Mouse (Mus musculus) hindbrain, embryonic 16.5 days (tissue): Measurements from ENCODE around the gene Asap2. TPM values are rescaled to one million over a fixed set of nuclear protein-coding genes. Genes with fewer than 3 reads are reported as not detected.
"Not testable (repeated sequence)": the region's sequence is repeated elsewhere in the genome, so short reads cannot be mapped to it uniquely, and the experiment has no call there.

Source experiments
- ATAC-seq: fragments of 200-750 bp; cut with Nextera tagmentation; 2 replicates; pipeline ENCODE4 v1.8.0; 2017; ENCODE audit warnings: moderate TSS enrichment, moderate library complexity
- H3K27ac ChIP-seq: fragments of 300-500 bp; sonication (generic); 2 replicates; pipeline ENCODE4 v1.5.1; 2014; ENCODE audit warnings: low read depth, mild to moderate bottlenecking, control low read depth, low read length, moderate library complexity
- H3K27me3 ChIP-seq: fragments of 300-500 bp; sonication (generic); replicated peaks from 2 replicates; pipeline ENCODE4 v1.6.1; 2014; ENCODE audit warnings: low read length; ENCODE audit not compliant: control insufficient read depth, insufficient read depth
- H3K36me3 ChIP-seq: fragments of 300-500 bp; sonication (generic); 2 replicates; pipeline ENCODE4 v1.6.1; 2014; ENCODE audit warnings: mild to moderate bottlenecking, low read length, moderate library complexity, mixed read lengths; ENCODE audit not compliant: control insufficient read depth, insufficient read depth
- H3K4me1 ChIP-seq: fragments of 300-500 bp; sonication (generic); 2 replicates; pipeline ENCODE4 v1.6.1; 2014; ENCODE audit warnings: low read depth, low read length; ENCODE audit not compliant: control insufficient read depth, insufficient read depth
- H3K4me2 ChIP-seq: fragments of 300-500 bp; sonication (generic); 2 replicates; pipeline ENCODE4 v1.6.1; 2014; ENCODE audit warnings: mild to moderate bottlenecking, low read length, control low read depth, moderate library complexity
- H3K4me3 ChIP-seq: fragments of 300-500 bp; sonication (generic); 2 replicates; pipeline ENCODE4 v1.5.1; 2014; ENCODE audit warnings: mild to moderate bottlenecking, low read length, control low read depth, moderate library complexity
- H3K9ac ChIP-seq: fragments of 300-500 bp; sonication (generic); 2 replicates; pipeline ENCODE4 v1.6.1; 2014; ENCODE audit warnings: low read depth, mild to moderate bottlenecking, control low read depth, low read length, moderate library complexity
- H3K9me3 ChIP-seq: fragments of 300-500 bp; sonication (generic); 2 replicates; pipeline ENCODE4 v1.6.1; 2014; ENCODE audit warnings: mild to moderate bottlenecking, low read length, moderate library complexity; ENCODE audit not compliant: control insufficient read depth
- WGBS: fragments of 180-500 bp; shearing (Covaris S2); extraction: QIAGEN DNeasy Blood & Tissue Kit; methylation state at CpG from one replicate; pipeline ENCODE4 v1.1.7; 2014; 5-methylcytosine and 5-hydroxymethylcytosine counted together
- polyA plus RNA-seq: library from polyadenylated mRNA; unstranded; fragments of >200 nt; fragmentation: Nextera tagmentation; extraction: Ambion mirVana; gene quantifications from 2 replicates; pipeline ENCODE4 v1.2.1, GENCODE M21; 2015

Gene Asap2
- polyA plus RNA-seq, 1 experiment from 2014 or later, result 10.2 TPM

GRCm38 (mm10) chr12:21111116-21111475, 120.8 kb downstream of the Asap2 start:
- H3K27ac ChIP-seq, result peak overlapping the region; percentile 86
- not testable (repeated sequence) for H3K4me1 ChIP-seq, H3K27me3 ChIP-seq, H3K36me3 ChIP-seq, H3K9me3 ChIP-seq
- H3K4me3 ChIP-seq, result peak overlapping the region; percentile 74
- peak; percentile 82 for ATAC-seq
- WGBS, result 6% methylated on average over 8 of the region's 8 CpGs
- peak overlapping the region; percentile 66 for H3K4me2 ChIP-seq
- H3K9ac ChIP-seq, result peak overlapping the region; percentile 93

- Histone ChIP-seq H3K4me1 (peaks cover 4% of the 10 kb centered on the region), H3K4me2 (peak overlapping the region; percentile 66), H3K9me3 (no peaks in the 10 kb centered on the region), H3K9ac (peak overlapping the region; percentile 93), H3K27me3 (no peaks in the 10 kb centered on the region), H3K4me3 (peak overlapping the region; percentile 74), H3K27ac (peak overlapping the region; percentile 86), H3K36me3 (no peaks in the 10 kb centered on the region)
- under 1% methylated on average over 84 of the region's 118 CpGs for WGBS
- ATAC-seq, result peak; percentile 99
Observed at GRCm38 (mm10) chr12:21111476-21112452, 121.5 kb downstream of the Asap2 start.

- peak overlapping the region; percentile 93 for H3K9ac ChIP-seq
- H3K4me1 ChIP-seq, result peaks cover 4% of the 10 kb centered on the region
- peak; percentile 70 for ATAC-seq
- H3K9me3 ChIP-seq, result no peaks in the 10 kb centered on the region
- H3K4me2 ChIP-seq, result peak overlapping the region; percentile 66
- no peaks in the 10 kb centered on the region for H3K36me3 ChIP-seq
- WGBS, result under 1% methylated on average over 17 of the region's 17 CpGs
- peak overlapping the region; percentile 74 for H3K4me3 ChIP-seq
- H3K27me3 ChIP-seq, result no peaks in the 10 kb centered on the region
- peak overlapping the region; percentile 86 for H3K27ac ChIP-seq
Observed at GRCm38 (mm10) chr12:21112453-21112857, 122.2 kb downstream of the Asap2 start.

GRCm38 (mm10) chr12:21119446-21119845, 129.2 kb downstream of the Asap2 start:
- Histone ChIP-seq H3K4me3 (no peak overlapping the region), H3K9me3 (no peaks in the 10 kb centered on the region), H3K4me1 (peaks cover 2% of the 10 kb centered on the region), H3K27me3 (no peaks in the 10 kb centered on the region), H3K9ac (no peak overlapping the region), H3K4me2 (no peak overlapping the region), H3K27ac (no peak overlapping the region), H3K36me3 (no peaks in the 10 kb centered on the region)
- WGBS, result 65% methylated on average over 3 of the region's 3 CpGs
- ATAC-seq, result peak; percentile 80

- Histone ChIP-seq H3K9me3 (no peaks in the 10 kb centered on the region), H3K27ac (no peak overlapping the region), H3K4me2 (no peak overlapping the region), H3K4me1 (peaks cover 17% of the 10 kb centered on the region), H3K27me3 (no peaks in the 10 kb centered on the region), H3K9ac (no peak overlapping the region), H3K36me3 (no peaks in the 10 kb centered on the region), H3K4me3 (no peak overlapping the region)
- ATAC-seq, result no peak
- WGBS, result 75% methylated on average over 3 of the region's 3 CpGs
Observed at GRCm38 (mm10) chr12:21122818-21123217, 132.6 kb downstream of the Asap2 start.

- H3K27ac ChIP-seq, result no peak overlapping the region
- no peak overlapping the region for H3K4me3 ChIP-seq
- no peaks in the 10 kb centered on the region for H3K9me3 ChIP-seq
- no peak overlapping the region for H3K4me2 ChIP-seq
- H3K36me3 ChIP-seq, result no peaks in the 10 kb centered on the region
- H3K27me3 ChIP-seq, result no peaks in the 10 kb centered on the region
- peaks cover 17% of the 10 kb centered on the region for H3K4me1 ChIP-seq
- 92% methylated on average over 5 of the region's 5 CpGs for WGBS
- H3K9ac ChIP-seq, result no peak overlapping the region
- ATAC-seq, result no peak
Observed at GRCm38 (mm10) chr12:21123647-21124046, 133.4 kb downstream of the Asap2 start.

- H3K27ac ChIP-seq, result peak overlapping the region; percentile 25
- H3K4me3 ChIP-seq, result no peak overlapping the region
- H3K4me1 ChIP-seq, result peaks cover 19% of the 10 kb centered on the region
- no peak overlapping the region for H3K4me2 ChIP-seq
- peak overlapping the region; percentile 19; the same call in 1 of the 2 replicates for H3K9ac ChIP-seq
- WGBS, result 53% methylated on average over 10 of the region's 10 CpGs
- H3K9me3 ChIP-seq, result no peaks in the 10 kb centered on the region
- peak; percentile 60 for ATAC-seq
- H3K36me3 ChIP-seq, result no peaks in the 10 kb centered on the region
- H3K27me3 ChIP-seq, result no peaks in the 10 kb centered on the region
Observed at GRCm38 (mm10) chr12:21125675-21126470, 135.6 kb downstream of the Asap2 start.

- 71% methylated on average over 4 of the region's 4 CpGs for WGBS
- Histone ChIP-seq H3K4me3 (no peak overlapping the region), H3K27me3 (no peaks in the 10 kb centered on the region), H3K9ac (no peak overlapping the region), H3K4me2 (no peak overlapping the region), H3K27ac (no peak overlapping the region; the same call in 1 of the 2 replicates), H3K4me1 (peaks cover 19% of the 10 kb centered on the region), H3K9me3 (no peaks in the 10 kb centered on the region), H3K36me3 (no peaks in the 10 kb centered on the region)
- no peak; the same call in 1 of the 2 replicates for ATAC-seq
Observed at GRCm38 (mm10) chr12:21126516-21126915, 136.3 kb downstream of the Asap2 start.
